Mouse (Mus musculus): ENCODE data around the gene Vopp1. TPM values are rescaled to one million over a fixed set of nuclear protein-coding genes. Genes with fewer than 3 reads are reported as not detected.
"Not testable (repeated sequence)": the region's sequence is repeated elsewhere in the genome, so short reads cannot be mapped to it uniquely, and the experiment has no call there.

Vopp1 gene
- total RNA-seq (2015) (12.1 and 16.5 TPM in 2 replicates), total RNA-seq (2017) (14.4 and 16.3 TPM in 2 replicates)

DNA sequence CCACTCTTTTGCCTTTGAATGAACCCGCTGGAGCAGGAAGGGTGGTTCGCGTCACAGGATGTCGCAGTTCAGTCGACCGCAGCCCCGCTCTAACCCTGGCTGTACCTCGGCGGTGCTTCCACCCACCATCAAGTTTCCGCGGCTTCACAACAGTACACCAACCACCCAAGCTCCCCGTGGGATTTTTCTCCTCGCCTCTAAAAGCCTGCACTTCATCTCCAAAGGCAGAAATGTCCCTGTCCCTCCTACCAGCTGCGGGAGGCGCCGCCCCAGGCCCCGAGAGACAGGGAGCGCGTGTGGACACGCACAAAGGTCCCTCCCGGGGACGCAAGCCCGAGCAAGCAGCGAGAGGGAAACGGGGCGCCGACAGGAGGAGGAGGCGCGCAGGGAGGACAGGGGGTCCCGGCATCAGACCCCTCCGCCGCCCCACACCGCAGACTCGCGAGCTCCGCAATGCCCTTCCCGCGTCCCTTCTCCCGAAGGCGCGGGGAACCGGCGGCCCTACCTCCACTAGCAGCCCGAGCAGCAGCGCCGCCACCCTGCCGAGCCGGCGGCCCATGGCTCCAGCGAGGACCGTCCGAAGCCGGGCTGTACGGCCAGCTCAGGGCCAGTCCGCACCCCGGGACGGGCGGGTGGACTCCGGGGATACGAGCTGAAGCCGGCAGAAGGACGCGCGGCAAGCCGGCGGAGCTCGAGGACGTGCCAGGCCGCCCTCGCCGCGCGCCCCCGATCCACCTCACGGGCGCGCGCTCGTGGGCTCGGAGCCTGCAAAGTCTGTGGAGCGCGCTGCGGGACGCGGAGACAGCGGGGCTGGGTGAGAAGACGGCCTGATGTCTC is at the start of gene Vopp1:
TSS of gene Vopp1 (minus strand) at position 738 of the 837 bp plus-strand sequence.
- peak; percentile 78 for ATAC-seq (ENCODE audit: poor library complexity, severe bottlenecking)

DNA sequence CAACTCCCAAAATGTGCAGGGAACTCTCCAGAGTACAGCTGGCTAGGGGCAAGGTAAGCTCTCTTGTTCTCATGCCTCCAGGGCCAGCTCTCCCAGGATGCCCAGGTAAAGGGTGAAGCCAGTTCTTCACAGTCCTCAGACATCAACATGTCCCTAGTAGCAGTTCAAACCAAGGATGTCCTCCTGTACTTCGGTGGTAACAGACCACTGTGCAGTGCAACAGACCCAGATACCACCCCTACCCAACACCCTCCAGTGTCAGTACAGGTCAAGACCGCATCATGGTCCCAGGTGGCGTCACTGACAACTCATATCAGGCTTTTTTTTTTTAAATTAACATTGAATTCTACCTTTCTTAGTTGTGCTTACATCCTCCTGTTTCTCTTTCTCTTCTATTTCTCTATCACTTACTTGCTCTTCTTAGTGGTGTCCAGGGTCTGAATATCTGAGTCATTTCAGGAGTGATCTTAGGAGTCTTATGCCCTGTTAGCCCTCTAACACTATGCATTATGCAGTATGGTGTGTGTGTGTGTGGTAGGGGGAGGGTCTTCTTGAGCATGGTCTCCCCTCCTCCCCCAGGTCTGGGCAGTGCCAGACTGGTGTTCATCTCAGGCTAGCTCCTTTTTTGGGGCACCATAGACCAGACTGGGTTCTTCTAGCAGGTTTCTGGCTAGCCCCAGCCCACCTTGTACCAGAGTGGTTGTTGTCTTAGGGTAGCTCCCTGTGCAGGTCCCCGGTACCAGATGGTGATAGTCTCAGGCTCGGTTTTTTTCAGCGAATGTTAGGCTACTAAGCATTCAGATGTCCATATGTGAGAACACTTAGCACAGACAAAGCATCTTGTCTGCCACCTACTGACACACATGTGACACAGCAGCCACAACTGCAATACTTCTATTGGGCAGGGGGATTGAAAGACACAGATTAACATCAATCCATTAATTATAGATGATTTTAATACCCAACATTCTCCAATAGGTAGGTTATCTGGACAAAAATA is 34.4 kb upstream of the Vopp1 start:
- peak; percentile 98 for ATAC-seq (ENCODE audit: poor library complexity, severe bottlenecking)

DNA sequence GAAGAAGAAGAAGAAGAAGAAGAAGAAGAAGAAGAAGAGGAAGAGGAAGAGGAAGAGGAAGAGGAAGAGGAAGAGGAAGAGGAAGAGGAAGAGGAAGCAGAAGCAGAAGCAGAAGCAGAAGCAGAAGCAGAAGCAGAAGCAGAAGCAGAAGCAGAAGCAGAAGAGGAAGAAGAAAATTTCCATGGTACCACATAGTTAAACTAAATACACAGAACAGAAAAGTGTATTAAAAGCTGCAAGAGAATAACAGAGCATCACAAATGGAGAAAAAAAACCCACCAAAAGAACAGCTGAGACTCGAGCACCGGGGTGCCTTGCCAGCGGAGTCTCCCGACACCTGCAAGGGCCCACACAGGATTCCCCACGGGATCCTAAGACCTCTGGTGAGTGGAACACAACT is 26.2 kb upstream of the Vopp1 start:
- peak; percentile 78 for ATAC-seq (ENCODE audit: poor library complexity, severe bottlenecking)

DNA sequence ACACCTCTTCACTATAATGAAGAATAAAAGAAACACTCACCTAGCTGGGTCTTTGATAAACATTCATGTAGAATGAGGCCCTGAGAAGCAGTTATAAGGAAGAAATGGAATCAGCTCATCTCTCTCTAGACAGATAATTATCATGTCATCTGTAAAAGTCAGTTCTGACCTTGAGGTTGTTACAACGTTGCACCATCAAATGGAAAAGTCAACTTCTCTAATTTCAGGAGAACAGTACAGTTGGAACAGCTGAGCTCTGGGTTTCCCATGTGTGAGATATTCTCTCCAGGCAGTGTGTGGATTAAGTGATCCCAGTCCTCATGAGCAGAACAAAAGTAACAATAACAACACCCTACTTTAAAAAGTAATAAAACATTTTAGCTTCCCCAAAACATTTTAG is 25.3 kb upstream of the Vopp1 start, which contains the start of gene Vmn1r21:
TSS of gene Vmn1r21 (minus strand) at position 58 of the 400 bp plus-strand sequence.
- ATAC-seq (ENCODE audit: poor library complexity, severe bottlenecking) = 0 out of 2 replicates have a peak, but pooled peaks have one; percentile 43

DNA sequence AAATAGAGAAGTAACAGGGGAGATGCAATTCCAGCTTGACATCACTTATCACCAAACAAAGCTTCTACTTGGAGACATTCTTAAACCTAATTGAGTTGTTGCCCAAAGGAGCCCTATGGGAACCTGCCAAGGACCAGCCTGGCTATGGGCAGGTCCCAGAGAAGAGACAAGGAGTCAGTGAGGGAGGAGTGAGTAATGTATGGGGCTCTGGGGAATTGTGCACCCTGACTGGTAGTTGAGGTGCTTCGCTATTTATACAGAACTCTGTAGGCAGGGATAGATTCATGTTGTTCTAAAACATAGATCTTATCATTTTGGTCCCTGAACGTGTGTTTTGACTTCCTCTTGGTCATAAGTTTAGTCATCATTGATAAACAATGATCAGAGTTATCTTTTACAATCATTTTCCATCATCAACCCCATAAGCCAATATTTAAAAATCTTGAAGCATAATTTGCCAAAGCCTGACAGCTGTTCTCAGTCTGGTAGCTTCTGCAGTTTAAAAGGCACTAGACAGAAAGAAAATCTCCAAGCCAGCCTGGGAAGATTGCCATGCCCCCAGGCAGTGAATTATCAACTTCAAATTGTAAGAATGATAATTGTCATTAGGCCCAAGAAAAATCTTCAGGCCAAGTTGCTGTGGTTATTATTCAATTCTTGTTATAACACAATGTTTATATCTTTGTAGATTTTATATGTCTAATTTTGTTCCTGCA is 14.9 kb upstream of the Vopp1 start:
- ATAC-seq (ENCODE audit: poor library complexity, severe bottlenecking) = no peak

DNA sequence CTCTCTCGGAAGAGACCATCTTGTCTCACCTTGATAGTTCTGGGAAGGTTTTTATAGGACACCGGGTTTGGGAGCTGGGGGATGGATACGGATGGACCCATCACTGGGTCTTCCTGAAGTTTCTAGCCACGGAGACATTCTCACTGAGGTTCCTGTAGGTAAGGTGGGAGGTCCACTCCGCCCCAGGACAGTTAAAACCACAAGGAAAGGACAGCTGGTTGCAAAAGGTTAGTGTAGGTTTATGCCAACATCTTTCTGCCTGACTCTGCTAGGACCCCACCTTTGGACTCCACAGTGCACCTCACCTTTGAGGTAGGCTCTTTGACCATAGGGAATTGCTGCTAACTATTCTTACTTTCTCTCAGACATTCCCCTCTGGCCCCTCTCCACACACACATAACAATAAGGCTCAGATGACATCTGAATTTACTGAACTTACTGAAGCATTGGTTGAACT is 328 bp upstream of the Vopp1 start:
- peak; percentile 4 for ATAC-seq (ENCODE audit: poor library complexity, severe bottlenecking)

DNA sequence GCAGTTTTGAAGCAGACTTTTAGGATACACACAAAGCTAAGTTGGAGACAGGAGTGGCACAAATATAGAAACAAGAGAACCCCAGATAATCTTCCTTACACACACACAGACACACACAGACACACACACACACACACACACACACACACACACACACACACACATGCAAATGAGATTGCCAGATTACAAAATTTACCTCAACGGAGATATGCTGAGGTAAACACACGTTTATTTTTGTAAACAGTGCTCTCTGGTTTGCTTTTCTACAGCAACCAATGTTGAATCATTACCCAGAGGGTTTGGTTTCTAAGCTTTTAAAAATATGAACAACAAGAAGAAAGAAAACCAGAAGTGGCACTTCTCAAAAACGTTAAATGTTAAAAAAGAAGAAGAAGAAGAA is 1.5 kb downstream of the Vopp1 start:
- no peak for ATAC-seq (ENCODE audit: poor library complexity, severe bottlenecking)

DNA sequence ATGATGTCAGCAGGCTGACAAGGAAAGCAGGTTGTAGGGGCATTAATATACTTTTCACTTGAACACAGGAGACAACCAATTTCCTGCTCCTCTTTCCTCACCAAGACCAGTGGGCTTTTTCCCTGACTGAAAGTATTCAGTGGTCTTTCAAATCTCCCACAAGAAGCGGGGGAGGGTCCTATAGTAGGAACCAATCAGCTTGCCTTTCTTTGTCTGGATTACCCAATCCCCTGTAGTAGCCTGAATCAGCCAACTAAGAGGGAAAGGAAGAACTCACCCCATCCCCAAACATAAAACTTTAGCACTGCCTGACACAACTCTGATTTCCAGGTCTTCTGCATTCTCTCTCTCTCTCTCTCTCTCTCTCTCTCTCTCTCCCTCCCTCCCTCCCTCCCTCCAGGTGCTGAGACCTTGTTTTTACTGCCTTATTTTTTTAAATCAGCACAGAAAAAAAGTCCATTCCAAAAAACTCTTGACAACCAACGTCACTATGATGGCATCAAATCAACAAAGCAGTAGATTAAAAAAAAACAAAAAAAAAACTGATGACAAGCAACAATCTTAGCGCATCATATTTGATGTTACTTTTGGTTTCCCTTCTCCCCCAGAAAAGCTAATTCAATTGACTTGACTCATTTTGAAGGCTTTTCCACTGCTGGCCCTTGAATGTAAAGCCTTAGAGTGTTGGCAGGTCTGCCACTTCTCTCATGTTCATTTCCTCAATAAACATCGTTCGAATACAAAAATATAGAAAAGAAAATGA is 2.1 kb downstream of the Vopp1 start:
- no peak for ATAC-seq (ENCODE audit: poor library complexity, severe bottlenecking)

DNA sequence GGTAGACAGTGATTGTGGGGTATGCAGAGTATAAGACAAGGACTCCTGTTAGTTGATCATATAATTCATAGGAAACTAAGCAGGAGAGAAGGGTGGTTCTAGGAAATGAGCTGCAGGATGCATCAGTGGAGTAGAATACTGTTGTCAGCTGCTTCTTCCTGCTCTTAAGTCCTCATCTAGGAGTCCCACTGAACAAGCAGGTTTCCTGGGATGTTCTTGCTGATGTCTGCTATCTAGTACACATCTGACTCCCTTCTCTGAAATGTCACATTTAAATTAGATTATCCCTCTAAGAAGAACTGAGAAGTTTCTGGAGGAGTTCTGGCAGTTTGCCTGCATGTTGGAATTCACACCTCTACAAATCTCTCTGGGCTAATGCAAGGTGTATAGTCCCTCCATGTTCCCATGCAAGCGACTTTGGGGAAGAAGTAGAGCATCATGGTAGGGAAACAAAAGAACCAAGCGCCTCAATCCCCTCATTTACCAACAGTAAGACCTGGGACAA is 10.5 kb downstream of the Vopp1 start:
- ATAC-seq (ENCODE audit: poor library complexity, severe bottlenecking) = no peak

DNA sequence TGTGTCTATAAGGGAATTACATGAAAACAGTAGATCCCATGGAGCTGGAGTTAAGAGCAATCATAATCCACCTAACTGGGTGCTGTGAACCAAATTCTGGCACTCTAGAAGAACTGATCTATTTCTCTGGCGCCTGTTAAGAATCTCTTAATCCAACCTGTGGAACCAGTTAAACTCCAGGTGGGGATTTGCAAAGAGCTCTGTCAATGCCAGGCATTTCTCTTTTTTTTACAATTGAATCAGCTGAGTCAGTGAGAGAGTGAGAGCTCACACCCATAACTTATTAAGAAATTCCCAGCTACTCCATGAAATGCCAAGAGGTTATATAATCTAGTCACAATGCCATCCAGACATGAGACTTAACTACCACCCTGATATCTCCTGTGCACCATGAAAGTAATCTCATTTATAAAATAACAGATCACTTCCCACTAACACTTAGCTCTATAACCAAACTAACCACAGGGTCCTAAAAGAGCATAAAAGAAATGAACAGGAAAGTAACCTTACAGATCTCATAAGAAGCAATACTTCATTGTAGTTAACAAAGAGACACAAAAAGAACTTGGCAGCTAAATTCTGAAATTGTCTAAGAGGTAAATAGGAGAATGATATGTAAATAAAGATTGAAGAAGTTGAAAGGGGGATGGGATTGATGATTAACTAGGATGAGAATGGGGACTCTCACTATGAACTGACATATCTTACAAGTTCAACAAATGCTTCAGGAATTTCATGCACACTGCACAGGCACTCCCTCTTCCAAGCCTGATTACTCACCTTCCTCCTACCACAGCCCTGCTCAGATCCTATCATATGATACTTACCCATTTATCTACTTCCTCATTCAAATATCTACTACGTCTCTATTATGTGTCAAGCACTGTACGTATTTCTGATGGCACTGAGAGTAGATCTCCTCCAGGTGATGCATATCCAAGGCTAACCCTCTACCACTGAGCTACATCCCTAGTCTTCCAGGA is 12.9 kb downstream of the Vopp1 start:
- peak; percentile 90 for ATAC-seq (ENCODE audit: poor library complexity, severe bottlenecking)

DNA sequence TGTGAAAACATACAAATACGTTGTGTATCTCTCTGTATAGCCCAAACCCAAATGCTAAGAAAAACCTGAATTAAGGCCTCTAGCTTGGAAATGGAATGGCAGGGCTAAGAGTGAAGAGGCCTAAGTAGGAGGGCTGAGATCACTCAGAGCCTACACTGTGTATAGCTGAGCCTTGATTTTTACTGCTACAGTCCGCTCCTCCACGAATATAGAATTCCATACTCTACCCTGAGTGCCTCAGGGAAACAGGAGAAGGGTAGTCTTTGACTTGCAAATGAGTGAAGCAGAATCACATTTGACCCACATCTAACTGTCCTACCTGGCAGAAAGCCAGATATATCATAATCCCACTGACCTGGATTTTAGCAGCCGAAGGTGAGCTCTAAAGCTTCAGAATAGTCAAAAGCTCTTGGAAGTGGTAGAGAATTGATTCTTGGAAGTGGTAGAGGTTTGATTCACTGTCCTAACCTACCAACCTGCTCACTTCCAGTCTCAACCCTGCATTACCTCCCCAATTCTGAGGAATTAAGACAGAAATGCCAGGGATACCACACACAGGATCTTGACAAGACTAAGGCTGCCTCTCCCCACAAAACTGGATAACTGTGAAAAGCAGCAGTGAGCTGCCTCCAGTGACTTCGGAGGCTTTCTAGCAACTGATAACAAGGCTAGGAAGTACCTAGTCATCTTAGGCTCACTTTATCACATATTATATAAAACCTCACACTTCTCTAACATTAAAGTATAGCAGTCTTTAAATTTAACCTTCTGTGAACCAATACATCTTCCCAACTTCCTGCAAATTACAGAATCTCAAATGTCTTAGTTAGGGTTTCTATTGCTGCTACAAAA is 19.5 kb downstream of the Vopp1 start:
- no peak for ATAC-seq (ENCODE audit: poor library complexity, severe bottlenecking)

DNA sequence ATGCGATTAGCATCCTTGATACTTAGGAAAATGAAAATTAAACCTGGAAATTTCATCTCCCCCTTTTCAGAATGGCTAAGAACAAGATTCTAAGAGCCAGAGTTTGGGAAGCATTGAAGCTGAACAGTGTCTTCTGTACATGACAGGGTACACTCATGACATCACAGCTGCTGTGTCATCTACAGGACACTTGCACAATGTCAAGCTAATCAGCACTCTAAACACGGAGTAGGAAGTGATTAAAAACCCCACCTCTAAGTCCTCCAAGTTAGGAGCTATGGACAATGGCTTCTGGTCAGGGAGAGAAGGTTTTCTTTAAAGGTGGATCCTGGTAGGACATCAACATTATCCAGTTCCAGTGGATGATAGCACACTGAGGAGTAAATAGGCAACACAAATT is 21.8 kb downstream of the Vopp1 start:
- peak; percentile 96 for ATAC-seq (ENCODE audit: poor library complexity, severe bottlenecking)

DNA sequence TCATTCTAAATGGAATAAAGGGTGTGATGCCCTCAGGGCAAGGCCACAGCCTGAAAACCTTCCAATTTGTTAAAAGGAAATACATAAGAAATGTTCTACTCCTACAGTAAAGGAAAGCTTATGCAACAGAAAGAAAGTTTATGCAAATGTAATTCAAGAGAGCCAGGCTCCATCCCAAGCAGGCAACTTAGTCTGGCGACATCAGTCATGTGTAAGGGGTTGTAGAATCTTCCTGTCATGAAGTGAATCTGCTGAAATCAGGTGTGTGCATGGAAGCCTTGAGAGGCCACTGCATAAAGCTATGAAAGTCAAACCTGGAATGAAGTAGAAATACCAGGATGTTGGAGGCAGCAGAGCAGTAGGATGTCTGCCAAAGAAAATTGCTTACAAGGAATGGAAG is 26.0 kb downstream of the Vopp1 start:
- ATAC-seq (ENCODE audit: poor library complexity, severe bottlenecking) = no peak

DNA sequence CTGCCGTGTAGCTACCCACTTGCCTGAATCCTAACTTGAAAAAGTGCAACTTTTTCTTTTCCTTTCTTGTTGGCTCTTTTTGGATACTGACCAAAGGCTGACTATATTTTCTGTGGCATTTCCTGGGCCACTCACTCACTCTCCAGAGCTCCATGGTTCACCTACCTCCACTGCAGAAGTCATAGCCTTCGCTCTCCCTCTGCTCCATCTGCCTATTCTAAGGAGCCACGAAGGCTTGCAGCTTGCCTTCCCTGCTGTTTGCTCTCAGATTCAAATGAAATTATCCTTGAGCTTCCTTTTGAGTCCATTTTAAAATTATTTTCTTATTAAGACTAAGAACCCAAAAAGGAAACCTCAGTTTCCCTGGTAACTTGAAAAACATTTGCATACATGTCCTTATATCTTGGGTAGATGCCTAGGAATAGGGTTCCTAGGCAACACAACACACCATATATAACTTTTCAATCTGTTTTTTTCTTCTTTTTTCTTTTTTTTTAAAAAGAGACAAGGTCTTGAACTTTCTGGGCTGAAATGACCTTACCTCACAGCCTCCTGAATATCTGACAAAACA is 28.0 kb downstream of the Vopp1 start:
- ATAC-seq (ENCODE audit: poor library complexity, severe bottlenecking) = no peak

DNA sequence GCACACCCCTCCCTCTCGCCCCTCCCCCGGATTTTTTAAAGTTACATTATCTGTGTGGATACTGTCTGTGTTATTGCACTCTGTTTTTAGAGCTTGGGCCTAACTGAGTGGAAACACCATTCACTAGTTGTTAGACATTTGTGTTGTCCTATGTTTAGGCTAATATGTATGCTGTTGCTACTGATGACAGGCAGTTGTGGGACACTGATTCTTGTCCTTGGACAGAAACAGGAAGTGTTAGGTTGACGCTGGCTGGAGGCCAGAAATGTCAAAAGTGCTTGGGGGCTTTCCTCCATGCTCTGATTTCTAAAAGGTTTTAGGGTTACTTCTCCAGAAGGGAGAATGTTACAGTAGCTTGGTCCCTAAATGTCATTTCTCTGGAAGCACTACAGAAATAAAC is 29.1 kb downstream of the Vopp1 start:
- ATAC-seq (ENCODE audit: poor library complexity, severe bottlenecking) = peak; percentile 86

DNA sequence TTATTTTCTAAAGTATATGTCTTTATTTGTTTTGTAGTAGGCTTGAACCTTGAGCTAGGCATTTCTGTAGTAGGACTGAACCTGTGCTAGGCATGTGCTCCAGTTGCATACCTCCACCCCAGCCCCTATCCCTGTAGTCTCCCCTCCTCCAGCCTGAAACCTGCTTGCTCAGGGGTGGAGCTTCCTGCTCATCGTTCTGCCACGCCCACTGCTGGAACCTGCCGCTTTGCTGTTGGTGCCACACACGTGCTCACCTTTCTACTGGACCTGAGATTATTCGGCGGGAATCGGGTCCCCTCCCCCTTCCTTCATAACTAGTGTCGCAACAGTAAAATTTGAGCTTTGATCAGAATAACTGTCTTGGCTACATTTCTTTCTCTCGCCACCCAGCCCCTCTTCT is 32.1 kb downstream of the Vopp1 start:
- ATAC-seq (ENCODE audit: poor library complexity, severe bottlenecking) = not testable (repeated sequence)

DNA sequence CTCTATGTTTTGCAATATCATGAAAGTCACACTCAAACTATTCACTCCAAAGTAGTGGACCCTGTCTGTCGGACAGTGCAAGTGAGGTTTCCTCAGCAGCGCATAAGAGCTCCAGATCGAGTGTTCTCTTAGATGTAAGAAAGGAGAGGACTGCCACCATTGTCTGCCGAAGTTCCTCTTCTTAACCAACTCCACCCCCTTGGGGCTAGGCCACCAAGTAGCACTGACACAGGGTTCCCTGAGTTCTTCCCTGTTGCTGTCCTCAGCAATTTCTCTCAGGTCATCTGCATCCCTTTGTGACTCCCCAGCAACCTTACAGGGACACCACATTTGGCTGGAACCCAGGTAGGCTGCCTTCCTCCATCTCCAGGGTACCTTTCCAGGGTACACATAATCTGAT is 34.4 kb downstream of the Vopp1 start:
- peak; percentile 96 for ATAC-seq (ENCODE audit: poor library complexity, severe bottlenecking)
